Mouse (Mus musculus): ENCODE measurements at regions not wholly inside any gene's neighbourhood (a gene's known extent, or its start where the extent isn't known, plus 50 kb on each side); places are given as distances from the start of the nearest gene placed in this dataset.

- no peak for DNase-seq (ENCODE audit: extremely low spot score)
Measured at GRCm38 (mm10) chr9:32815473-32815872, 179.5 kb downstream of the Ets1 start.

GRCm38 (mm10) chr9:32816649-32817425, 180.8 kb downstream of the Ets1 start:
- DNase-seq (ENCODE audit: extremely low spot score): no peak

- DNase-seq (ENCODE audit: extremely low spot score): no peak
Measured at GRCm38 (mm10) chr9:32817442-32818358, 181.7 kb downstream of the Ets1 start.

- peak; percentile 57 for DNase-seq (ENCODE audit: extremely low spot score)
Measured at GRCm38 (mm10) chr9:32823439-32824133, 187.6 kb downstream of the Ets1 start.

GRCm38 (mm10) chr9:32824134-32824531, 188.1 kb downstream of the Ets1 start:
- no peak for DNase-seq (ENCODE audit: extremely low spot score)

- no peak for DNase-seq (ENCODE audit: extremely low spot score)
Measured at GRCm38 (mm10) chr9:32830268-32830891, 194.4 kb downstream of the Ets1 start.

- no peak for DNase-seq (ENCODE audit: extremely low spot score)
Measured at GRCm38 (mm10) chr9:32833373-32833772, 197.4 kb downstream of the Ets1 start.

- peak; percentile 85 for DNase-seq (ENCODE audit: extremely low spot score)
Measured at GRCm38 (mm10) chr9:32834751-32835625, 199.0 kb downstream of the Ets1 start.

GRCm38 (mm10) chr9:32835626-32835971, 199.6 kb downstream of the Ets1 start:
- no peak for DNase-seq (ENCODE audit: extremely low spot score)

- peak; percentile 27 for DNase-seq (ENCODE audit: extremely low spot score)
Measured at GRCm38 (mm10) chr9:32836371-32836770, 200.3 kb downstream of the Ets1 start.

- no peak for DNase-seq (ENCODE audit: extremely low spot score)
Measured at GRCm38 (mm10) chr9:32847361-32847760, 211.3 kb downstream of the Ets1 start.

GRCm38 (mm10) chr9:32852282-32852681, 216.3 kb downstream of the Ets1 start:
- DNase-seq (ENCODE audit: extremely low spot score): no peak

GRCm38 (mm10) chr9:32863286-32863685, 227.3 kb downstream of the Ets1 start:
- DNase-seq (ENCODE audit: extremely low spot score): peak; percentile 12

- no peak for DNase-seq (ENCODE audit: extremely low spot score)
Measured at GRCm38 (mm10) chr9:32868936-32869335, 232.9 kb downstream of the Ets1 start.

GRCm38 (mm10) chr9:32874306-32874875, 238.4 kb downstream of the Ets1 start:
- DNase-seq (ENCODE audit: extremely low spot score): no peak

- DNase-seq (ENCODE audit: extremely low spot score): no peak
Measured at GRCm38 (mm10) chr9:32882819-32883587, 247.0 kb downstream of the Ets1 start.

GRCm38 (mm10) chr9:32886008-32886650, 250.1 kb downstream of the Ets1 start:
- no peak for DNase-seq (ENCODE audit: extremely low spot score)

- peak; percentile 56 for DNase-seq (ENCODE audit: extremely low spot score)
Measured at GRCm38 (mm10) chr9:32899801-32900200, 263.8 kb downstream of the Ets1 start.

GRCm38 (mm10) chr9:32901287-32901686, 265.3 kb downstream of the Ets1 start:
- no peak for DNase-seq (ENCODE audit: extremely low spot score)
